Mouse (Mus musculus) heart, embryonic 10.5 days (tissue): ENCODE measurements around the gene Pigs. TPM values are rescaled to one million over a fixed set of nuclear protein-coding genes. Genes with fewer than 3 reads are reported as not detected.

Experiments used
- DNase-seq: peaks from one replicate; pipeline ENCODE4 v3.0.0-alpha.2; 2017; ENCODE audit warnings: low spot score
- H3K27ac ChIP-seq: fragments of 300-500 bp; sonication (generic); 2 replicates; pipeline ENCODE4 v1.5.1; 2016; ENCODE audit warnings: mild to moderate bottlenecking
- H3K27me3 ChIP-seq: fragments of 300-500 bp; sonication (generic); 2 replicates; pipeline ENCODE4 v1.6.1; 2016; ENCODE audit warnings: mild to moderate bottlenecking; ENCODE audit not compliant: poor library complexity, insufficient read depth, severe bottlenecking
- H3K36me3 ChIP-seq: fragments of 300-500 bp; sonication (generic); 2 replicates; pipeline ENCODE4 v1.6.1; 2016; ENCODE audit warnings: mild to moderate bottlenecking, moderate library complexity
- H3K4me1 ChIP-seq: fragments of 300-500 bp; sonication (generic); 2 replicates; pipeline ENCODE4 v1.6.1; 2016; ENCODE audit warnings: mild to moderate bottlenecking
- H3K4me3 ChIP-seq: fragments of 300-500 bp; sonication (generic); 2 replicates; pipeline ENCODE4 v1.5.1; 2016; ENCODE audit warnings: mild to moderate bottlenecking, moderate library complexity
- H3K9me3 ChIP-seq: fragments of 300-500 bp; sonication (generic); 2 replicates; pipeline ENCODE4 v1.6.1; 2016; ENCODE audit warnings: mild to moderate bottlenecking, moderate library complexity
- WGBS: fragments of 180-500 bp; shearing (Covaris S2); methylation state at CpG from one replicate; pipeline ENCODE4 v1.1.7; 2016; 5-methylcytosine and 5-hydroxymethylcytosine counted together
- polyA plus RNA-seq: library from polyadenylated mRNA; unstranded; fragments of >200 nt; fragmentation: Nextera tagmentation; extraction: Ambion mirVana; gene quantifications from 2 replicates; pipeline ENCODE4 v1.2.1, GENCODE M21; 2016

Gene Pigs
- polyA plus RNA-seq, 1 experiment from 2014 or later, result 72.0 TPM

DNA sequence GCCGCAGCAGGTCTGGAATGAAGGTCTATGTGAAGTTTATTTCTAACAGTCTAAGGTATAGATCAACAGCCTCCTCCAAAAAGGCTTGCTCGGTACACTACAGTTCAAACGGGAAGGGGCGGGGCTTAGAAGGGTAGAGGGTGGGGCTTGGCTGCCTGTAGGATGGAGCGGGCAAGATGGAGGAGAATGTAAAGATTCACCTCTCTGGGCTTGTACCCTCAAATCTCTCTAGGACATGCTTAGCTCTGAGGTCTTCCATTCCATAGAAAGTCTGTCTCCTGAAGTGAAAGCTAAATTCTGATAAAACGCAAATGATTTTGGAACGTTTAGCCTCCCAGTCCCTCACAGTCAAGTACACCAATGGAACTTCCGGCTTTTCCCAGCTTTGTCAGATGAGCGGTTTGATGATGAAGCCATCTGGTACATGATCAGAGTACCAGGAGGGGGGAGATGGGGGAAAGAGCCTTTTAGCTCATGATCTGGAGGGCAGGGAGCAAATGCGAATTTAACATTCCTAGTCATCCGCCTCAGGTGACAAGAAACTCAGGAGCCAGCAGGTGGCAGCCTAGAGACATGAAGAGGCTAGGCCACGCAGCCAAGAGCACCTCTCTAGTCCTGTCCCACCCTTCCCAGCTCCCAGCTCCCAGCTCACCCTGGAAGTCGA lies 32.0 kb downstream of the Pigs start:
- Histone ChIP-seq H3K36me3 (no peaks in the 10 kb centered on the region), H3K4me3 (peak overlapping the region; percentile 56), H3K27ac (no peak overlapping the region), H3K9me3 (no peaks in the 10 kb centered on the region), H3K27me3 (peaks cover 29% of the 10 kb centered on the region), H3K4me1 (peaks cover 14% of the 10 kb centered on the region; the same call in 1 of the 2 replicates)
- DNase-seq, result peak; percentile 89
- 11% methylated on average over 13 of the region's 13 CpGs for WGBS

DNA sequence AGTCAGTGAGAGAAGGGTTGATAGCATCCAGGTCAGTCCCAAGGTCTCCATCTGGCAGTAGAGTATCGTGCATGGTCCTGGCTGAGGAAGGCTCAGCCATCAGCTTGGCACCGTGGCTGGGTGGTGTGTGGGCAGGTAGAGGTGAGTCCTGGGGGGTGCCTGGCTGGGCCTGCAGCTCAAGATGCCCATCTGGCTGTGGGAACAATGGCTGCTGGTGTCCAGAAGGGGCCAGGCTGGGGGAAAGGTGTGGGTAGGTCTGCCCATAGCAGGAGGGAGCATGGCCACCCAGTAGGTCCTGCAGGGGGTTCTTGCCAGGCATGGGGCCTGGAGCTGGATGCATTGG lies 32.5 kb downstream of the Pigs start:
- H3K9me3 ChIP-seq, result no peaks in the 10 kb centered on the region
- H3K27me3 ChIP-seq, result peaks cover 34% of the 10 kb centered on the region
- no peaks in the 10 kb centered on the region for H3K36me3 ChIP-seq
- no peak for DNase-seq
- H3K4me1 ChIP-seq, result peaks cover 14% of the 10 kb centered on the region; the same call in 1 of the 2 replicates
- 39% methylated on average over 2 of the region's 2 CpGs for WGBS
- H3K27ac ChIP-seq, result no peak overlapping the region
- peak overlapping the region; percentile 56; the same call in 1 of the 2 replicates for H3K4me3 ChIP-seq

DNA sequence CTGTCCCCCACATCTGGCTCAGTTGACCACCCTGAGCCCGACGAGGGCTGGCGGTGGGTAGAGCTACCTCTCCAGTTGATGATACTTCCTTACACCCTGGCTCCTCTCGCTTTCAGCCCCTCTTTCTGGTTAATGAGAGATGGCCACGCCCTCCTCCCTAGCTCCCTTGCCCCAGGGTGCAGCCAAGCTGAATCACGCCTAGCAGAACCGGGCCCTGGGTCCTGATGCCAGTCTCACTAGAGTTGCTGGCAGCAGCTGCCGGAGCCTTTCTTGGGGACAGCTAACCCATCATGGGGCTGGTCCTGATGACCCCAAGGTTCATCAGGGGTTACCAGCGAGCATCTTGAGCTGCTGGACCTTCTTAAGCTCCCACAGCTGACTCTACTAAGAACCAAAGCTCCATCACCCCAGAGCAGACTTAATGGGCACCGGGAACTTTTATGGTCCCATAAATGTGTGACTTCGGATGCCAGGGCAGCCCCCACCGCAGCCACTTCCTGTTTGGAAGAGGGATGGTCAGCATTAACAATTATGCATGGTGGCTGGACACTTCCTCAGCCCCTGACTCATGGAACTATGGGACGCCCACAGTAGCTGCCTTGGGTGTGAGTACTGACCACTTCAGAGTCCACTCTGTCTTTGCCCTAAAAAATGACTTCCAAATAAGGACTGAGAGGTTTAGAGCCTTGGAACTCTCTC lies 35.2 kb downstream of the Pigs start:
- H3K27me3 ChIP-seq, result peaks cover 49% of the 10 kb centered on the region
- WGBS, result 73% methylated on average over 13 of the region's 13 CpGs
- no peaks in the 10 kb centered on the region for H3K9me3 ChIP-seq
- peaks cover 12% of the 10 kb centered on the region; the same call in 1 of the 2 replicates for H3K4me1 ChIP-seq
- no peak overlapping the region for H3K27ac ChIP-seq
- H3K36me3 ChIP-seq, result no peaks in the 10 kb centered on the region
- DNase-seq, result no peak
- H3K4me3 ChIP-seq, result no peak overlapping the region

DNA sequence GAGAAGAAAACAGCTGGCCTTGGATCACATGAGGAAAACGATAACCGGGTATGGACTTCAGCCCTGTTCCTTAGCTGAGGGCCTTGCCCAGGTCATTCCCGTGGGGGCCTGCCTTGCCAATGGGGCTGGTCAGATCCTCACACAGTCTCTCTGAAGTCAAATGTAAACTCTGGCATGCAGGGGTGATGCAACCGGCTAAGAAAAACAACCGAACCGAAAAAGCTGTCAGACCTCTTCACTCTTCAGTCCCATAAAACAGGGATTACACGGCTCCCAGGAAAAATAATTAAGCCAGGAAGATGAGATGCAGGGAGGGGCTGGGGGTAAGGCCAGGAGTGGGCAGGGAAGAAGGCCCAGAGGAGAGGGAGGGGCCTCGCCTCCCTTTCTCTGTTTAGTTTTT lies 35.9 kb downstream of the Pigs start:
- Histone ChIP-seq H3K4me3 (no peak overlapping the region), H3K27me3 (peaks cover 43% of the 10 kb centered on the region), H3K36me3 (no peaks in the 10 kb centered on the region), H3K27ac (no peak overlapping the region), H3K9me3 (no peaks in the 10 kb centered on the region), H3K4me1 (peaks cover 10% of the 10 kb centered on the region; the same call in 1 of the 2 replicates)
- WGBS, result 55% methylated on average over 8 of the region's 8 CpGs
- DNase-seq, result no peak

DNA sequence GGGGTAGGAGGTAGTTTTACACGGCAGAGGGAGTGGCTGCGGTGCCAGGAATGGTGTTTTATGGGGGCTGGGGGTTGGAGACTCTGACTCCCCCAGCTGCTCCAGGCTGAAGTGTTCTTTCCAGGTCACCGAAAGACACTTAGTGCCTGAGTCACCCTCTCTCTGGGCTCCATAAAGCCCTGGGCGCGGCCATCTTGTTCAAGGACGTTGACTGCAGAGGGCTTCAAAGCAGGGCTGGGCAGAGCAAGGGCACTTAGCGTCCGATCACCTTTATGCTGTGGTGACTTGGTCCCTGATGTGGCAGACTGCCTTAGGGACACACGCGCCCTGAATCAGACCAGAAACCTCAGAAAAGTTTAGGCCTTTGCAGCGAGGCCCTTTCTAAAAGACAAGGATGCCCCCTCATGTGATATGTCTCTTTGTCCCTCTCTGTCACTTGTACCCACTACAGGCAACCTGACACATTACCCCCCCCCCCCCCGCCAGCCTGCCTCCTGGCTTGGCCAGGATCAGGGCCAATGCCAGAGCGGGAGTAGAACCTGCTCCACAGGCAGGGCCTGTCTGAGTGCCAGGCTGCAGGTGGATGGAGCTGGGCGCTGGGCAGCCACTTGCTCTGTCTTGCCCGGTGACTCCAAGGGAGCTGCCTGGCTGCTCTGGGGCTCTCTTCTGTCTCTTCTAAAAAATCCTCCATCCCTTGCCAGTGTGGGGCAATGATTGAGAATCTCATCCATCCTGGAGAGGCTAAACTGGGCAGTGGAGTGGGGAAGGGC lies 39.4 kb downstream of the Pigs start:
- Histone ChIP-seq H3K4me3 (no peak overlapping the region), H3K27me3 (peaks cover 41% of the 10 kb centered on the region), H3K36me3 (no peaks in the 10 kb centered on the region), H3K27ac (no peak overlapping the region), H3K9me3 (no peaks in the 10 kb centered on the region), H3K4me1 (peaks cover 11% of the 10 kb centered on the region; the same call in 1 of the 2 replicates)
- WGBS, result 86% methylated on average over 15 of the region's 15 CpGs
- no peak for DNase-seq

DNA sequence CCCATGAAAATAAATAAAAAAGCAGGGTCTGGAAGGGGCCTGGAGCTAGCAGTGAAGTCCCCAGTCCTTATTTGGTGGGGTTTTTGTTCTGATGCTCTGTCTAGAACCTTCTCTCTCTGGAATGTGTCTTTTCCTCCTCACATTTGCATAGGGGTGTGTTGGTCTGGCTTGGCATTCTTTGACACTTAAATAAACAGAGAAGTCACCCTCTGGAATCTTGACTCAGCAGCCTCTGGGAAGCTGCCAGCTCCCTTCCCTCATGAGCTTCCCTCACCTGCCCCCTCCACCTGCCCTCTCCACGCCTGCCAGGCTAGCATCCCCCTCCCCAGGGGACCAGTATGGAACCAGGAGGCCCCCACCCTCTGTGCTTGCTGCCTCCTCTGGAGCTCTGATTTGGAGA lies 42.2 kb downstream of the Pigs start:
- no peak overlapping the region for H3K27ac ChIP-seq
- no peak for DNase-seq
- H3K36me3 ChIP-seq, result no peaks in the 10 kb centered on the region
- WGBS, result 43% methylated on average over 1 of the region's 1 CpGs
- peaks cover 37% of the 10 kb centered on the region; the same call in 1 of the 2 replicates for H3K27me3 ChIP-seq
- H3K9me3 ChIP-seq, result no peaks in the 10 kb centered on the region
- H3K4me1 ChIP-seq, result peaks cover 22% of the 10 kb centered on the region; the same call in 1 of the 2 replicates
- no peak overlapping the region for H3K4me3 ChIP-seq

DNA sequence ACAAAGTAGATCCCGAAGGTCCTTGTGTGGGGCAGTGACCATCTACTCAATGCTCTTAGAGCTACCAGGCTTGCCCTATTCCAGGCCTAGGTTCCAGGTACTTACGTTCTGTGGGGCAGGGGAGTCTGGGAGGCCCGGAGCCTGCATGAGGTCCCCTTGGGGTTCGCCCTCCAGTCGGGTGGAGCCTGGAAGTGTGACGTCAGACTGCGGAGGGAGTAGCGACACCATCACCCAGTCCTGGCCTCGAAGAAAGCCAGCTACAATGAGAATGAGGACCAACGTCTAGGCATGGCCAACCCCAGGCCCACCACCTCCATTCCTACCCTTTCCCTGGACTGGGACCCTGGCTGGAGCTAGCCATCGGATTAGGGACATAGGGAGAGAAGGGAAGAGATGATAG lies 43.5 kb downstream of the Pigs start:
- Histone ChIP-seq H3K36me3 (no peaks in the 10 kb centered on the region), H3K4me3 (no peak overlapping the region), H3K4me1 (peaks cover 22% of the 10 kb centered on the region; the same call in 1 of the 2 replicates), H3K27me3 (peaks cover 25% of the 10 kb centered on the region; the same call in 1 of the 2 replicates), H3K27ac (no peak overlapping the region), H3K9me3 (no peaks in the 10 kb centered on the region)
- no peak for DNase-seq
- WGBS, result 84% methylated on average over 11 of the region's 11 CpGs

DNA sequence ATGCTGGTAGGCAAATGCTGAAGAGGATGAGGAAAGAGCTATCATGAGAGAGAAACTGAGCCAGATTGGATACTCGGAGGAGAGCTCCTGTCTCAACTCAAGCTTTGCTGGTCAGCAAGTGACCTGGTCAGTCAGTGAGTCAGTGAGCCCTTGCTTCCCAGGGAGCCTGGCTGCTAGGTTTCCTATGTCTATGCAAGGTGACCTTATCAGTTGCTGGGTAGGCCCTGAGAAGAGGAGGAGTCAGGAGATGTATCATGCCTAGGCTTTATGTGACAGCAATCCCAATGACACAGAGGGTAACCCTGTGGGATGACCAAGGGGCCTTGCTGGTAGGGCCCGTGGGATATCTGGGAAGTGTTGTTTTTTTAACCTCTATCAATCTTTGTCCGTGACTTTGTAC lies 44.0 kb downstream of the Pigs start:
- H3K9me3 ChIP-seq, result no peaks in the 10 kb centered on the region
- H3K27ac ChIP-seq, result no peak overlapping the region
- H3K36me3 ChIP-seq, result no peaks in the 10 kb centered on the region
- H3K27me3 ChIP-seq, result peaks cover 20% of the 10 kb centered on the region; the same call in 1 of the 2 replicates
- WGBS, result 47% methylated on average over 3 of the region's 3 CpGs
- no peak overlapping the region for H3K4me3 ChIP-seq
- peaks cover 22% of the 10 kb centered on the region; the same call in 1 of the 2 replicates for H3K4me1 ChIP-seq
- no peak for DNase-seq

DNA sequence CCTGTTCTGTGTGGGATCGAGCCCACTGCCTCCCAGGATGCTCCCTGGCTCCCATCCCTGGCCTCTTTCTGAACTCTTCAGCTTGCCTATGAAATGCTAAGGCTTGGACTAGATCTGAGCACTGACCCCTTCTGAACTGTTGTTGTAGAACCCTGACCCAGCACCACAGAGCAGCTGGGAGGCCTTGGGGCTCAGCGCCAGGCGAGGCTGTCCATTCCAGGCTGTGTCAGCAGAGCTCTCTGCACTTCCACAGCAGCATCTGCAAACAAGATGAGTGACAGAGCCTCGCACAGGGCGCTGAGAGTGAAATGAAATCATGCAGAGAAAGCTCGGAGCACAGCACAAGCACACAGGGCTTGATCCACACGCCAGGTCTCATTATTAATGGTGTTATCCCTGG lies 44.4 kb downstream of the Pigs start:
- Histone ChIP-seq H3K36me3 (no peaks in the 10 kb centered on the region), H3K4me1 (peaks cover 22% of the 10 kb centered on the region; the same call in 1 of the 2 replicates), H3K4me3 (no peak overlapping the region), H3K27ac (no peak overlapping the region), H3K9me3 (no peaks in the 10 kb centered on the region), H3K27me3 (peaks cover 16% of the 10 kb centered on the region; the same call in 1 of the 2 replicates)
- DNase-seq, result no peak
- 64% methylated on average over 7 of the region's 7 CpGs for WGBS

DNA sequence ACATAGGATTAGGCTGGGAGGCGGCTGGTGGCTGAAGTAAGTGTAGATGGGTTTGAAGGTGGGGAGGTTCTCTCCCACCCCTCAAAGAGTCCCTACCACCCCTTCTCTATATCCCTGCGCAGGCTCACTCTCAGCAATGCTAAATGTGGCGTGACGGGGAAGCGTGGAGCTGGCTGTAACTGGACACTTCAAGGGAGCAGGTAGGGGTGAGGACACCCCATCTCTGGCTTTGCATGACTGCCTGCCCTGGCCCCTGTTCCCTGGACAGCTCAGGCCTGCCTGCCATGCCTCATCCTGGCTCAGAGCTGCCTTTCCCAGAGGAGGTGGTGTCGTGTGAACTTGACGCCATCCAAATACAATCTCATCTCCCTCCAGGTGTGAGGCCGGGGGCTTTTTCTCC lies 45.9 kb downstream of the Pigs start:
- Histone ChIP-seq H3K4me1 (peaks cover 22% of the 10 kb centered on the region; the same call in 1 of the 2 replicates), H3K9me3 (no peaks in the 10 kb centered on the region), H3K4me3 (no peak overlapping the region), H3K27me3 (peaks cover 22% of the 10 kb centered on the region; the same call in 1 of the 2 replicates), H3K27ac (no peak overlapping the region), H3K36me3 (no peaks in the 10 kb centered on the region)
- DNase-seq, result no peak
- WGBS, result 77% methylated on average over 8 of the region's 8 CpGs

DNA sequence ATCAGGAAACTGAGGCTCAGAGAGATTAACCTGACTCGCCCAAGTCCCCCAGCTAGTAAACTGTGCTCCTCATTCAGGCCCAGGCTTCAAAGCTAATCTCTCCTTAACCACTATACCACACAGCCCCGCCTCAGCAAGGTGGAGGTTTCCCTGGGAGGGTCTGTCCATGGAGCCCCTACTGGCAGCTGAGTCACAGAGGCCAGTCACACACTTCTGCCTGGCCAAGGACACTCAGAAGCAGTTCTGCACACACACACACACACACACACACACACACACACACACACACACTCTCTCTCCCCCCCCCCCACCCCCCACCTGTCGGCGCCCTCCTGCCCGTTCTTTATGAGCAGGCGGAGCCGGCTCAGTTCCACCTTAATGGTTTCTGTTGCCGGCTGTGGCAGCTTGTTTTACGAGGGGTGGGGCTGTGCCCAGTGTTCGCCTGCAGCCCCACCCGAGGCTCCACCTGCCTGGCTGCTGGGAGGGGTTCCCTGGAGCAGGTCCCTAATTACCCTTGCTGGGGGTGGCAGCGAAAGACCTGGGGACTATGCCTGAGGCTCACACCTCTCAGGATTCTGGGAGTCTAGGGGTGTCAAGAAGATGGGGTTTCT lies 49.4 kb downstream of the Pigs start:
- Histone ChIP-seq H3K27me3 (peaks cover 33% of the 10 kb centered on the region), H3K27ac (no peak overlapping the region), H3K9me3 (no peaks in the 10 kb centered on the region), H3K4me3 (no peak overlapping the region), H3K36me3 (no peaks in the 10 kb centered on the region), H3K4me1 (peaks cover 12% of the 10 kb centered on the region; the same call in 1 of the 2 replicates)
- 46% methylated on average over 12 of the region's 12 CpGs for WGBS
- no peak for DNase-seq

DNA sequence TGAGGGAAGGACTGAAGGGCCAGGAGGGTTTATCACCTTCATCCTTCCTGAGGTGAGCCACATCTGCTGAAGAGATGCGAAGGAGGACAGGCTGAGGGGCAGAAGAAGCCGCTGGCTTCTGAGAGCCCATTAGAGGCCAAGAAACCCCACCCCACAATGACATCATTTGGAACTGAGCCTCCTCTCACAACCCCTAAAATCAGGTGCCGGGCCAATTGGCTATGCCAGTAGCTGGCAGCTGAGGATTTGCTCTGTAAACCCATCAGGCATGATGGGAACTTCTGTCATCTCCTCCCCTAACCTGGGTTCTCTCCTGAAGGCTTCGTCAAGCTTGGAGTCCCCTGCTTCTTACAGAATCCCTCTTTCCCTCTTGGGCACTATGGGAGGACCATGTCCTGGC lies 52.1 kb downstream of the Pigs start:
- Histone ChIP-seq H3K4me3 (no peak overlapping the region), H3K27me3 (peaks cover 48% of the 10 kb centered on the region), H3K9me3 (no peaks in the 10 kb centered on the region), H3K4me1 (no peaks in the 10 kb centered on the region), H3K27ac (no peak overlapping the region), H3K36me3 (no peaks in the 10 kb centered on the region)
- 63% methylated on average over 4 of the region's 4 CpGs for WGBS
- no peak for DNase-seq
